Mouse (Mus musculus) cortical plate, adult 2 months (tissue): ENCODE results near the gene Rps15. TPM values are rescaled to one million over a fixed set of nuclear protein-coding genes. Genes with fewer than 3 reads are reported as not detected.

Experiments
- H3K27ac ChIP-seq: fragments of 200-500 bp; 2 replicates; pipeline ENCODE4 v1.5.1; 2012; ENCODE audit warnings: low read length, control low read depth, inconsistent platforms; ENCODE audit not compliant: insufficient read depth
- H3K4me1 ChIP-seq: fragments of 200-500 bp; 2 replicates; pipeline ENCODE4 v1.6.1; 2011; ENCODE audit warnings: low read length; ENCODE audit not compliant: control insufficient read depth, insufficient read depth
- H3K4me3 ChIP-seq: fragments of 200-500 bp; 2 replicates; pipeline ENCODE4 v1.5.1; 2011; ENCODE audit warnings: mild to moderate bottlenecking, low read length, control low read depth; ENCODE audit not compliant: insufficient read depth
- CTCF ChIP-seq: fragments of 200-500 bp; IDR thresholded peaks from 2 replicates; pipeline ENCODE4 v1.5.1; 2011; ENCODE audit warnings: mild to moderate bottlenecking, control low read depth, low read length; ENCODE audit not compliant: insufficient read depth; ENCODE audit errors: extremely low read depth
- POLR2A ChIP-seq: fragments of 200-500 bp; IDR thresholded peaks from 2 replicates; pipeline ENCODE4 v1.6.1; 2011; ENCODE audit warnings: mild to moderate bottlenecking, low read length, control low read depth; ENCODE audit not compliant: insufficient read depth; ENCODE audit errors: extremely low read depth
- polyA plus RNA-seq: library from polyadenylated mRNA; depleted of rRNA; stranded (reverse); fragments of >200 nt; gene quantifications from 2 replicates; pipeline ENCODE4 v1.2.3, GENCODE M21; 2012; rRNA removed

The Rps15 gene
- polyA plus RNA-seq, 1 experiment = 2,263 TPM

- no peak overlapping the region for H3K27ac ChIP-seq
- H3K4me3 ChIP-seq = no peak overlapping the region
- TF ChIP-seq POLR2A = no peak
- TF ChIP-seq CTCF = no peak
- peaks cover 2% of the 10 kb centered on the region; the same call in 1 of the 2 replicates for H3K4me1 ChIP-seq
These were observed 50.6 kb downstream of the Rps15 start for GRCm38 (mm10) chr10:80342749-80343424.

- Histone ChIP-seq H3K4me3 (no peak overlapping the region), H3K4me1 (peaks cover 2% of the 10 kb centered on the region; the same call in 1 of the 2 replicates), H3K27ac (no peak overlapping the region)
- TF ChIP-seq CTCF (no peak), POLR2A (no peak)
These were observed 51.2 kb downstream of the Rps15 start for GRCm38 (mm10) chr10:80343425-80343895.

Other genes starting within 250 kb of the Rps15 start
- gene Gpx4, start 245.3 kb upstream of the Rps15 start, polyA plus RNA-seq = 890 and 934 TPM in 2 replicates
- gene Sbno2, start 186.9 kb upstream of the Rps15 start, polyA plus RNA-seq = 22.9 and 24.4 TPM in 2 replicates
- 91.8 and 94.2 TPM in 2 replicates for gene Stk11, start 176.7 kb upstream of the Rps15 start, polyA plus RNA-seq
- gene Atp5d, start 153.8 kb upstream of the Rps15 start, polyA plus RNA-seq = 620 and 641 TPM in 2 replicates
- 274 and 285 TPM in 2 replicates for gene Cbarp, start 151.6 kb upstream of the Rps15 start, polyA plus RNA-seq
- 26.6 and 33.8 TPM in 2 replicates for gene Midn, start 144.2 kb upstream of the Rps15 start, polyA plus RNA-seq
- gene Cirbp, start 126.5 kb upstream of the Rps15 start, polyA plus RNA-seq = 150 and 180 TPM in 2 replicates
- gene 1600002K03Rik, start 119.5 kb upstream of the Rps15 start, polyA plus RNA-seq = 13.1 and 13.9 TPM in 2 replicates
- gene Efna2, start 113.0 kb upstream of the Rps15 start, polyA plus RNA-seq = 7.7 and 8.5 TPM in 2 replicates
- 36.9 and 37.1 TPM in 2 replicates for gene Mum1, start 66.0 kb upstream of the Rps15 start, polyA plus RNA-seq
- 417 and 424 TPM in 2 replicates for gene Ndufs7, start 43.3 kb upstream of the Rps15 start, polyA plus RNA-seq
- 43.9 and 59.6 TPM in 2 replicates for gene Gamt, start 31.4 kb upstream of the Rps15 start, polyA plus RNA-seq
- 65.4 and 70.8 TPM in 2 replicates for gene Dazap1, start 31.0 kb upstream of the Rps15 start, polyA plus RNA-seq
- 54.9 and 55.2 TPM in 2 replicates for gene Apc2, start 3.5 kb downstream of the Rps15 start, polyA plus RNA-seq
- gene 2310011J03Rik, start 28.1 kb downstream of the Rps15 start, polyA plus RNA-seq = 51.9 and 52.3 TPM in 2 replicates
- 13.1 and 13.9 TPM in 2 replicates for gene Pcsk4, start 37.0 kb downstream of the Rps15 start, polyA plus RNA-seq
- gene Reep6, start 37.5 kb downstream of the Rps15 start, polyA plus RNA-seq = 5.7 and 6.3 TPM in 2 replicates
- gene Adamtsl5, start 56.0 kb downstream of the Rps15 start, polyA plus RNA-seq = 7.9 and 9.4 TPM in 2 replicates
- 36.3 and 40.3 TPM in 2 replicates for gene Plk5, start 64.0 kb downstream of the Rps15 start, polyA plus RNA-seq
- gene Mex3d, start 95.2 kb downstream of the Rps15 start, polyA plus RNA-seq = 13.8 and 14.3 TPM in 2 replicates
- 186 and 210 TPM in 2 replicates for gene Mbd3, start 107.1 kb downstream of the Rps15 start, polyA plus RNA-seq
- gene Uqcr11, start 114.4 kb downstream of the Rps15 start, polyA plus RNA-seq = 1,456 and 1,595 TPM in 2 replicates
- 25.5 and 26.0 TPM in 2 replicates for gene Tcf3, start 141.2 kb downstream of the Rps15 start, polyA plus RNA-seq
- not detected in 2 replicates for gene Onecut3, start 202.4 kb downstream of the Rps15 start, polyA plus RNA-seq
- 0.08 and 0.09 TPM in 2 replicates for gene Atp8b3, start 246.7 kb downstream of the Rps15 start, polyA plus RNA-seq